Mouse (Mus musculus) cortical plate, adult 2 months (tissue): ENCODE data around the gene Ddias.

Experiments used
- CTCF ChIP-seq: fragments of 200-500 bp; IDR thresholded peaks from 2 replicates; pipeline ENCODE4 v1.5.1; 2011; ENCODE audit warnings: mild to moderate bottlenecking, control low read depth, low read length; ENCODE audit not compliant: insufficient read depth; ENCODE audit errors: extremely low read depth
- POLR2A ChIP-seq: fragments of 200-500 bp; IDR thresholded peaks from 2 replicates; pipeline ENCODE4 v1.6.1; 2011; ENCODE audit warnings: mild to moderate bottlenecking, low read length, control low read depth; ENCODE audit not compliant: insufficient read depth; ENCODE audit errors: extremely low read depth

GRCm38 (mm10) chr7:92870161-92870560 is 3.9 kb downstream of the Ddias start:
- no peak for TF ChIP-seq CTCF
- TF ChIP-seq POLR2A = no peak
